Mouse (Mus musculus) heart, adult 10 weeks (tissue): ENCODE results near the gene Med4. TPM values are rescaled to one million over a fixed set of nuclear protein-coding genes. Genes with fewer than 3 reads are reported as not detected.

ENCODE experiments used
- polyA plus RNA-seq: library from polyadenylated mRNA; stranded (reverse); fragments of 350-450 nt; fragmentation: Illumina TruSeq; extraction: RNeasy Lipid Tissue Mini Kit (QIAGEN cat#74804); gene quantifications from one replicate; pipeline ENCODE4 v1.2.3, GENCODE M21; 2014; ENCODE audit warnings: low read depth, low replicate concordance

Med4 gene
- 41.1 TPM for polyA plus RNA-seq

DNA sequence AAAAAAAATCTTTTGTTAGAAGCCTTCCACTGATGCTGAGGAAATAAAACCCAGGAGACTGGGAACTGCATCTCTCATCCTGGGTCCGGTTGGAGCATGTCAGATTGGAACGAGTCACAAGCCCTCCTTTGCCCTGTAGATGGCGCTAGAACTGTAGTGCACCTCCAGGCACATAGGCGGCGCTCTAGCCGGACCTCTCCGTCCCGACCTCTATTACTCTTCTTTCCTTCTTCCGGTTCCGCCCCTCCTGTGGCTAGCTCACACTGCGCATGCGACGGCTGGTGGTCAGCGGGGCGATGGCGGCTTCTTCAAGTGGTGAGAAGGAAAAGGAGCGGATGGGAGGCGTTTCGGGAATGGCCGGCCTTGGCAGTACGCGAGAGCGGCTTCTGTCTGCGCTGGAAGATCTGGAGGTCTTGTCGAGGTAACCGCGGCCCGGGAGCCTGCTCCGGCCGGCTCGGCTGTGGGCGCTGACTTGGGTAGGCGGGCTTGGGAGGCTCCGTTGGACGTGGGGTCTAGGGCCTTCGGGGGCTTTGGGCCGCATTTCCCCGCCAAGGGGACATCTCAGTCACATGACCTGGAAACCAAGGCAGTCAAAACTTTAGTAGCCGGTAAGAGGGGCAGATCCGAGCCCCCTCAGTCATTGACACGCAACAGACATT is at the start of gene Med4:
Gene Med4, plus strand, starts transcription at position 261 of the 659 bp plus-strand sequence.

DNA sequence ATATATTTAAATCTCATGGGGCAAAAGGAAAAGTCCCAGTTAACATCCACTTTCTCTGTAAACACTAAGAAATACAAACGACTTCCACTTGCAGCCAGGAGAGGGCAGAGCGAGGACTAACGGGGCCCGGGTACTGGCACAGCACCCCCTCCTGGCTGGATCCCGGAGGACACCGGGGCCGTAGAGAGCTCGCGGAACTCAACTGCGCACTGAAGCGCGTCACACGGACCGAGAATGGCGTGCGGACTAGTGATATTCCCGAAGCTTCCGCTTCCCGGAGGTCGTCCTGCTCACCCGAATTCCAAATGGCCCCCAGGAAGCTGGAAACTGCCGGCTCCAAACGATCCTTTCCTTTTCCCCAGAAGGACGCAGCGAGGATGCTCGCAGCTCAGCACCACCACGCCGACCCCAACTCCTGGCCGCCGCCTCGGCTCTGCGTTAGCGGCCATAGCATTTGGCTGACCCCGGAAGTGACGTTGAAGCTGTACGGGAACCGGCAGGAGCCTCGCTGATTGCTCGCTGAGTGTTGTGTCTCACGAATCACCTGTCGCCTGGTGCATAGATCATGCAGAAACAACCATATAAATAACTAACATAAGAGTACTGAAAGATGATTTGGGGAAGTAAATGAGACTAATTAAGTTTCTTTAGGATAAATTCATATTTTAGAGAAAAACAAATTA is 15.1 kb downstream of the Med4 start, which contains the start of gene Sucla2:
Gene Sucla2, plus strand, starts transcription at position 554 of the 683 bp plus-strand sequence.

GRCm38 (mm10) chr14:73548051-73548450 is 38.2 kb downstream of the Med4 start, which contains the start of gene Nudt15:
Gene Nudt15, minus strand, starts transcription at chr14:73548242.

Other genes starting within 250 kb of the Med4 start
- gene Rb1, start 184.2 kb upstream of the Med4 start, polyA plus RNA-seq, result 15.7 TPM
- 957 TPM for gene Itm2b, start 124.7 kb upstream of the Med4 start, polyA plus RNA-seq
- gene Sucla2, start 15.3 kb downstream of the Med4 start, polyA plus RNA-seq, result 791 TPM
- 6.5 TPM for gene Nudt15, start 38.2 kb downstream of the Med4 start, polyA plus RNA-seq
- not detected for gene Gm21750, start 151.2 kb downstream of the Med4 start, polyA plus RNA-seq